Mouse (Mus musculus) thymus, postnatal 10 days (tissue): ENCODE measurements around the gene Cpt2.

Source experiments
- DNase-seq, 2 experiments: peaks; one replicate each; pipeline ENCODE4 v3.0.0; 2021; ENCODE audit warnings: low spot score in 2 of 2

Gene Cpt2

GRCm38 (mm10) chr4:107921152-107921695, 2.2 kb downstream of the Cpt2 start:
- DNase-seq, result no peak

- no peak for DNase-seq
Measured at GRCm38 (mm10) chr4:107920336-107920735, 3.1 kb downstream of the Cpt2 start.

GRCm38 (mm10) chr4:107910020-107910419, 13.4 kb downstream of the Cpt2 start:
- no peak for DNase-seq

GRCm38 (mm10) chr4:107906561-107906960, 16.8 kb downstream of the Cpt2 start:
- DNase-seq, result no peak

- DNase-seq, result no peak
Measured at GRCm38 (mm10) chr4:107904252-107904651, 19.2 kb downstream of the Cpt2 start.

GRCm38 (mm10) chr4:107900206-107900605, 23.2 kb downstream of the Cpt2 start:
- DNase-seq, result no peak

GRCm38 (mm10) chr4:107899211-107899927, 24.0 kb downstream of the Cpt2 start:
- DNase-seq, result no peak

GRCm38 (mm10) chr4:107892663-107893062, 30.7 kb downstream of the Cpt2 start:
- DNase-seq, result peak in 1 of 2 experiments; percentile 11

- DNase-seq, result peak; percentile 88 to 92
Measured at GRCm38 (mm10) chr4:107889731-107890432, 33.5 kb downstream of the Cpt2 start, which contains the start of gene 0610037L13Rik. TSS of gene 0610037L13Rik (plus strand) at chr4:107889813.

GRCm38 (mm10) chr4:107889385-107889730, 34.1 kb downstream of the Cpt2 start:
- DNase-seq, result no peak

- DNase-seq, result no peak
Measured at GRCm38 (mm10) chr4:107886371-107886770, 37.0 kb downstream of the Cpt2 start.

GRCm38 (mm10) chr4:107881631-107882030, 41.8 kb downstream of the Cpt2 start:
- no peak for DNase-seq

GRCm38 (mm10) chr4:107879254-107880050, 44.0 kb downstream of the Cpt2 start, which contains the start of gene Magoh:
TSS of gene Magoh (plus strand) at chr4:107879755.
- DNase-seq, result peak; percentile 90 to 93

GRCm38 (mm10) chr4:107864866-107865265, 58.5 kb downstream of the Cpt2 start:
- no peak for DNase-seq

GRCm38 (mm10) chr4:107858995-107859394, 64.4 kb downstream of the Cpt2 start:
- no peak for DNase-seq

- DNase-seq, result no peak
Measured at GRCm38 (mm10) chr4:107856958-107857686, 66.3 kb downstream of the Cpt2 start.
